Mouse (Mus musculus) midbrain, postnatal 0 days (tissue): ENCODE results near the gene Rpl37a. TPM values are rescaled to one million over a fixed set of nuclear protein-coding genes. Genes with fewer than 3 reads are reported as not detected.

Experiments used
- ATAC-seq: fragments of 200-750 bp; cut with Nextera tagmentation; 2 replicates; pipeline ENCODE4 v1.8.0; 2017; ENCODE audit warnings: moderate number of reproducible peaks, mild to moderate bottlenecking, moderate TSS enrichment, moderate library complexity; ENCODE audit not compliant: low FRiP score
- DNase-seq: peaks from one replicate; pipeline ENCODE4 v3.0.0-alpha.2; 2015; ENCODE audit warnings: low spot score
- H3K27ac ChIP-seq: fragments of 300-500 bp; sonication (generic); 2 replicates; pipeline ENCODE4 v1.5.1; 2014; ENCODE audit warnings: low read depth, mild to moderate bottlenecking, low read length, mixed read lengths
- H3K27me3 ChIP-seq: fragments of 300-500 bp; sonication (generic); 2 replicates; pipeline ENCODE4 v1.6.1; 2014; ENCODE audit warnings: low read length, control low read depth, mixed read lengths; ENCODE audit not compliant: insufficient read depth
- H3K36me3 ChIP-seq: fragments of 300-500 bp; sonication (generic); 2 replicates; pipeline ENCODE4 v1.6.1; 2014; ENCODE audit warnings: low read length, control low read depth, mixed read lengths; ENCODE audit not compliant: insufficient read depth
- H3K4me1 ChIP-seq: fragments of 300-500 bp; sonication (generic); 2 replicates; pipeline ENCODE4 v1.6.1; 2014; ENCODE audit warnings: mild to moderate bottlenecking, control low read depth, antibody characterized with exemption, low read length, mixed read lengths; ENCODE audit not compliant: insufficient read depth
- H3K4me2 ChIP-seq: fragments of 300-500 bp; sonication (generic); 2 replicates; pipeline ENCODE4 v1.6.1; 2014; ENCODE audit warnings: low read depth, mild to moderate bottlenecking, low read length, mixed read lengths; ENCODE audit not compliant: poor library complexity, severe bottlenecking
- H3K4me3 ChIP-seq: fragments of 300-500 bp; sonication (generic); 2 replicates; pipeline ENCODE4 v1.5.1; 2014; ENCODE audit warnings: low read depth, mild to moderate bottlenecking, low read length, moderate library complexity
- H3K9ac ChIP-seq: fragments of 300-500 bp; sonication (generic); replicated peaks from 2 replicates; pipeline ENCODE4 v1.6.1; 2014; ENCODE audit warnings: mild to moderate bottlenecking, low read length, moderate library complexity, mixed read lengths; ENCODE audit not compliant: poor library complexity, severe bottlenecking
- H3K9me3 ChIP-seq: fragments of 300-500 bp; sonication (generic); 2 replicates; pipeline ENCODE4 v1.6.1; 2016; ENCODE audit warnings: low read length, control low read depth
- CTCF ChIP-seq: IDR thresholded peaks from 2 replicates; pipeline ENCODE4 v1.5.1; 2016; ENCODE audit warnings: antibody characterized with exemption, mild to moderate bottlenecking
- WGBS: fragments of 180-500 bp; shearing (Covaris S2); extraction: QIAGEN DNeasy Blood & Tissue Kit; methylation state at CpG from one replicate; pipeline ENCODE4 v1.1.7; 2014; 5-methylcytosine and 5-hydroxymethylcytosine counted together
- polyA plus RNA-seq: library from polyadenylated mRNA; unstranded; fragments of >200 nt; fragmentation: Nextera tagmentation; extraction: Ambion mirVana; gene quantifications from 2 replicates; pipeline ENCODE4 v1.2.1, GENCODE M21; 2015
- total RNA-seq: library from RNA; depleted of rRNA; stranded (reverse); fragments of >200 nt; gene quantifications from 2 replicates; pipeline ENCODE4 v1.2.3, GENCODE M21; 2014; rRNA removed

Rpl37a gene
- total and polyA plus RNA-seq, 2 experiments from 2014 or later: 626 to 1,114 TPM

DNA sequence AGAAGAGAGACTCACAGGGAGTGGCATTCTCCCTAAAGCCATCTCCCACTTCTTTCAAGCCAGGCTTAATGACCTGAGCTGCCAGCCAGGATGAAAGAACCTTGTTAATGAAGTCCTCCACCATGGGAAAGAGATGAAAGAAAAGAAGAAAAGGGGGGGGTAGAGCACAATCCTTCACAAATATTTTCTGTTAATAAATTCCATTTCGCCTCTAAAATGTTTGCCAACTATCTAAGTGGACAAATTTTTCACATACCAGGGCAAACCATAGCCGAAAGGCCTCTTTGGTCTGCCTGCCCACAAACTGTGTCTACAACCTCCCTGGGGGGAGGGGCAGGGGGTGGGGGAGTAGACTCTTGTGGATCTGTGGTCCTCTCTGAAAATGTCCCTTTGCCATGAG is 44.7 kb downstream of the Rpl37a start:
- ATAC-seq (no peak), DNase-seq (no peak)
- Histone ChIP-seq H3K36me3 (no peaks in the 10 kb centered on the region), H3K9ac (no peak overlapping the region), H3K4me1 (no peaks in the 10 kb centered on the region), H3K4me2 (no peak overlapping the region), H3K4me3 (no peak overlapping the region), H3K9me3 (no peaks in the 10 kb centered on the region), H3K27me3 (no peaks in the 10 kb centered on the region), H3K27ac (no peak overlapping the region)
- 72% methylated on average over 2 of the region's 2 CpGs for WGBS
- no peak for TF ChIP-seq CTCF

DNA sequence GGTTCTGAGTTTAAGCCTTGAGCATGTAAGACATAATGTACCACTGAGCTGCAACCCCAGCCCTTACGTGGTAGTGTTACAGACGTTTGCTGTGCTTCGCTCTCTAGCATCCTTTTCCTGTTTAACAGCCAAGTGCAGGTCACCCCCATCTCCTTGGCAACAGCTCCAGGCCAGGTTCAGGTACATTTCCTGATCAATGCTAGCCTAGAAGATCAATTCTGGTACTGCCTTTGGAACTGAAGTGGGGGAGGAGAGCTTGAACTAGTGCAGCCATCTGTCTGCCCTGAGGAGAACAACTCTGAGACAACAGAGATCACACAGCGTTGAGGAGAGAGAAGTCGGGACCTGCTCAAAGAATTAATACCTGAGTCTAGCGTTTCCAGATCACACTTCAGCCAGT is 48.7 kb downstream of the Rpl37a start:
- no peak overlapping the region for H3K4me2 ChIP-seq
- peaks cover 4% of the 10 kb centered on the region; the same call in 1 of the 2 replicates for H3K4me1 ChIP-seq
- H3K9me3 ChIP-seq: no peaks in the 10 kb centered on the region
- no peak overlapping the region for H3K9ac ChIP-seq
- no peaks in the 10 kb centered on the region for H3K36me3 ChIP-seq
- no peak for DNase-seq
- no peak overlapping the region for H3K4me3 ChIP-seq
- H3K27ac ChIP-seq: no peak overlapping the region
- TF ChIP-seq CTCF: no peak
- WGBS: 86% methylated on average over 6 of the region's 6 CpGs
- H3K27me3 ChIP-seq: no peaks in the 10 kb centered on the region
- ATAC-seq: no peak

Other genes starting within 250 kb of the Rpl37a start
- 35.0 and 36.4 TPM in 2 replicates for gene March4, start 174.4 kb upstream of the Rpl37a start, total RNA-seq
- gene March4, start 174.4 kb upstream of the Rpl37a start, polyA plus RNA-seq: 6.3 and 8.0 TPM in 2 replicates
- 42.5 and 49.5 TPM in 2 replicates for gene Smarcal1, start 128.0 kb upstream of the Rpl37a start, total RNA-seq
- 21.6 and 21.8 TPM in 2 replicates for gene Smarcal1, start 128.0 kb upstream of the Rpl37a start, polyA plus RNA-seq
- gene Ankar, start 10.7 kb upstream of the Rpl37a start, total RNA-seq: not detected in 2 replicates
- not detected in 2 replicates for gene Ankar, start 10.7 kb upstream of the Rpl37a start, polyA plus RNA-seq
- gene Igfbp2, start 113.2 kb downstream of the Rpl37a start, total RNA-seq: 432 and 450 TPM in 2 replicates
- 272 and 323 TPM in 2 replicates for gene Igfbp2, start 113.2 kb downstream of the Rpl37a start, polyA plus RNA-seq
- gene Igfbp5, start 163.6 kb downstream of the Rpl37a start, total RNA-seq: 109 and 127 TPM in 2 replicates
- gene Igfbp5, start 163.6 kb downstream of the Rpl37a start, polyA plus RNA-seq: 42.8 and 47.4 TPM in 2 replicates